Mouse (Mus musculus): ENCODE measurements at regions not wholly inside any gene's neighbourhood (a gene's known extent, or its start where the extent isn't known, plus 50 kb on each side); places are given as distances from the start of the nearest gene placed in this dataset.

GRCm38 (mm10) chr6:49989585-49990521 lies 120.2 kb upstream of the Mpp6 start:
- in situ Hi-C loops (cut with MboI, MseI) = no loop called here

GRCm38 (mm10) chr6:49990522-49990858 lies 119.6 kb upstream of the Mpp6 start:
- in situ Hi-C loops (cut with MboI, MseI) = no loop called here

- in situ Hi-C loops (cut with MboI, MseI) = no loop called here
Measured at GRCm38 (mm10) chr6:49999365-49999764, 110.7 kb upstream of the Mpp6 start.

GRCm38 (mm10) chr6:50008074-50008473 lies 102.0 kb upstream of the Mpp6 start:
- in situ Hi-C loops (cut with MboI, MseI) = no loop called here

GRCm38 (mm10) chr6:50008869-50009268 lies 101.2 kb upstream of the Mpp6 start:
- in situ Hi-C loops (cut with MboI, MseI) = no loop called here

- in situ Hi-C loops (cut with MboI, MseI) = no loop called here
Measured at GRCm38 (mm10) chr6:50009339-50009738, 100.7 kb upstream of the Mpp6 start.

- in situ Hi-C loops (cut with MboI, MseI) = no loop called here
Measured at GRCm38 (mm10) chr6:50009856-50010255, 100.2 kb upstream of the Mpp6 start.

- in situ Hi-C loops (cut with MboI, MseI) = no loop called here
Measured at GRCm38 (mm10) chr6:50011071-50011470, 99.0 kb upstream of the Mpp6 start.

GRCm38 (mm10) chr6:50011746-50012453 lies 98.1 kb upstream of the Mpp6 start:
- in situ Hi-C loops (cut with MboI, MseI) = no loop called here

- in situ Hi-C loops (cut with MboI, MseI) = no loop called here
Measured at GRCm38 (mm10) chr6:50013067-50013466, 97.0 kb upstream of the Mpp6 start.

- in situ Hi-C loops (cut with MboI, MseI) = no loop called here
Measured at GRCm38 (mm10) chr6:50013842-50014241, 96.2 kb upstream of the Mpp6 start.

- in situ Hi-C loops (cut with MboI, MseI) = loop anchor here (10.0 kb wide), 1 partner anchor 1507 kb away; no protein-coding TSS in a partner anchor
Measured at GRCm38 (mm10) chr6:50027981-50028380, 82.1 kb upstream of the Mpp6 start.

GRCm38 (mm10) chr6:50029895-50030515 lies 80.0 kb upstream of the Mpp6 start:
- in situ Hi-C loops (cut with MboI, MseI) = loop anchor here (10.0 kb wide), 1 partner anchor 1505 kb away; no protein-coding TSS in a partner anchor

GRCm38 (mm10) chr6:50031356-50031755 lies 78.7 kb upstream of the Mpp6 start:
- in situ Hi-C loops (cut with MboI, MseI) = no loop called here

GRCm38 (mm10) chr6:50032894-50033595 lies 77.0 kb upstream of the Mpp6 start:
- in situ Hi-C loops (cut with MboI, MseI) = no loop called here

- in situ Hi-C loops (cut with MboI, MseI) = no loop called here
Measured at GRCm38 (mm10) chr6:50037614-50038013, 72.4 kb upstream of the Mpp6 start.

- in situ Hi-C loops (cut with MboI, MseI) = no loop called here
Measured at GRCm38 (mm10) chr6:50038369-50038768, 71.7 kb upstream of the Mpp6 start.

GRCm38 (mm10) chr6:50041044-50041443 lies 69.0 kb upstream of the Mpp6 start:
- in situ Hi-C loops (cut with MboI, MseI) = no loop called here

- in situ Hi-C loops (cut with MboI, MseI) = no loop called here
Measured at GRCm38 (mm10) chr6:50042127-50042526, 67.9 kb upstream of the Mpp6 start.

- in situ Hi-C loops (cut with MboI, MseI) = no loop called here
Measured at GRCm38 (mm10) chr6:50044165-50044564, 65.9 kb upstream of the Mpp6 start.

- in situ Hi-C loops (cut with MboI, MseI) = no loop called here
Measured at GRCm38 (mm10) chr6:50046721-50047120, 63.3 kb upstream of the Mpp6 start.

GRCm38 (mm10) chr6:50052416-50052815 lies 57.6 kb upstream of the Mpp6 start:
- in situ Hi-C loops (cut with MboI, MseI) = no loop called here

Measured in T-helper 1 cell (primary cell).